Mouse (Mus musculus): ENCODE measurements around the gene Aff4.

DNA sequence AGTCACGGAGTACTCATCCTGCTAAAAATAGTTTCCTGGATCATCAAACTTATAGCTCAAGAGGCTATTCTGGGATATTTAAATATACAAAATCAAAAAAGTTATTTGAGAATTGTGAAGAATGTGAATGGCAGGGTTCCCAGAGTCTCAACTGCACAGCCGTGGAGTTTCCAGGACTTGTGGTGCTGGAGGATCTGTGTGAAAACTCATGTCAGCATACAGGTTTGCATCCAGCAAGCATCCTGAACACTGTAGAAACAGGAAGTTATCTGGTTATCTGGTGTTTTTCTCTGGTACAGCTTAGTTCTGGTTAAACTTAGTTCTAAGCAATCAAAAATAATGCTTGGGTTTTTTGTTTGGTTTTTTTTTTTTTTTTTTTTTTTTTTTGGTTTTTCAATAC, 43.7 kb upstream of the Aff4 start:
- TF ChIP-seq CTCF (IDR thresholded peaks at IDR 0.05; ENCODE audit: low read depth, low read length) (no peak), GATA1 (IDR thresholded peaks at IDR 0.05; ENCODE audit: borderline replicate concordance, low read length) (no peak), TAL1 (conservative IDR thresholded peaks at IDR 0.05; ENCODE audit: low read depth, low read length) (no peak), GATA2 (IDR thresholded peaks at IDR 0.05; ENCODE audit: borderline replicate concordance, low read depth, low read length) (no peak), POLR2AphosphoS5 (IDR thresholded peaks at IDR 0.05; ENCODE audit: insufficient replicate concordance, low read depth, low read length) (no peak)

Measured in G1E (cell line).